Mouse (Mus musculus) splenic B cell, adult 2 months (primary cell): ENCODE data around the gene Unc5cl.

Experiments
- DNase-seq: peaks from one replicate; pipeline ENCODE4 v3.0.0-alpha.2; 2011; ENCODE audit warnings: low read depth, low spot score
- H3K27me3 ChIP-seq: 2 replicates; pipeline ENCODE4 v1.6.1; 2012; ENCODE audit warnings: mild to moderate bottlenecking, low read length, moderate library complexity, mixed read lengths; ENCODE audit not compliant: control insufficient read depth, poor library complexity, insufficient read depth, severe bottlenecking
- H3K36me3 ChIP-seq: 2 replicates; pipeline ENCODE4 v1.6.1; 2012; ENCODE audit warnings: mild to moderate bottlenecking, low read length, moderate library complexity, mixed read lengths; ENCODE audit not compliant: control insufficient read depth, poor library complexity, insufficient read depth, severe bottlenecking

Gene Unc5cl

DNA sequence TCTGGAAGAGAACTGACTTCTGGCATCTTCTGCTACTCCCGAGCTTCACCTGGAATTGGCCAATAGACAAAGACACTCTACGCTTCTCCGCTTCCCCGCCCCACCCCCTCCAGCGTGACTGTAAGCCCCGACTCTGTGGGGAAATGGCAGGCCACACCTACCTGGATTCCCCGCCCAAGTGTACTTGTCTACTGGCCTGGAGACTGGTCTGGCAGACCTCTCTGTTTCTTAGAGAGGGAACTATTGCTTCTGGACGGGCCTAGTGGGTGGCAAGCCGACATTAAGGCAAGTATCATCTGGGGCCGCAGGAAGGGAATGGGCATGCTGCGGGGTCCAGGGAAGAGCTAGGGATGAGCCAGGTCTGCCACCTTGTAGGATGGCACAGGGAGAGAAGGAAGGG is at the start of gene Unc5cl:
Gene Unc5cl (plus strand): TSS at position 214 of the 400 bp plus-strand sequence.
- Histone ChIP-seq H3K27me3 (no peaks in the 10 kb centered on the region), H3K36me3 (no peaks in the 10 kb centered on the region)
- no peak for DNase-seq

DNA sequence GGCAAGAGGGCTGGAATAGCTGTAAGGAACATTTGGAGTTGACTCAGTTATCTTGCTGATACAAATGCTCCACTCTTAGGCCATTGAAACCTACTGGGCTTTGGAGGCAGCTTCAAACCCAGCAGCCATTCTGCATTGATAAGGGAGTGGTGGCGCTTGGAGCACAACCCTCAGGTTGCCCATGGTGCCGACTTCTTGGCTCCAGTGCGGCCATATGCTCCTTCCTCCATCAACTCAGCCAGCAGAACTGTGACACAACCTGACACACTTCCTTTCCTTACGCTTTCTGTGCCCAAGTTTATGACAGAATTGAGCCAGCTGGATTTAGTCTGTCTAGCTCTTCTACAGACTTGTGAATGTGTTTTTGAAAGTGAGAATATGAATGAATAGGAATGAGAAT is 47.5 kb upstream of the Unc5cl start:
- Histone ChIP-seq H3K27me3 (no peaks in the 10 kb centered on the region), H3K36me3 (peaks cover under 1% of the 10 kb centered on the region)
- DNase-seq = no peak

DNA sequence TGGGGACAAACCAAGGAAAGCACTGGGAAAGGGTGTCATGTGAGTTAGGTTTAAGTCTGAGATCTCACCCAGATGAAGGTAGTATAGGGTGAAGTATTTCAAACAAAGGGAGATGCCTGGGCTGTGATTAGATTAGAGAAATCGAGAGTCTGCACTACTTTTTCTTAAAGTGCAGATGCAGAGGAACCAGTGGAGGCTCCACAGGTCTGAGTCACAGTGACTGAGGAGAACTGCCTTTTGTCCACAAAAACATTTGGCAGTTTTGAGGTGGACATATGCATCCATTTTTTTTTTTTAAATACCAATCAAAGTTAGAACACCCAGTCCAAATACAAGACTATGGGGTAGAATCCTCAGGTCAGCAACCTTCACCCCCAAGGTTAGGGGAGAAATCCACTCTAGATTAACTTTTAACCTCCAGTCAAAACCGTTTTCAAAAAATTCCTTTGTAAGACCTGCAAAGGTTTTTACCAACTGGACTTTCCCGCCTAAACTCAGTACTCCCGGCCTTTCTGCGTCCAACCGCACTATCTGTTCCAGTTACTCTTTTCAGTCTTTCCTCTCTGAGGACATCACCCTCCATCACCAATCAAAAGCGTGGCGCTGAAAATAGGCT is 46.7 kb upstream of the Unc5cl start:
- no peak for DNase-seq
- Histone ChIP-seq H3K27me3 (no peaks in the 10 kb centered on the region), H3K36me3 (peaks cover 6% of the 10 kb centered on the region)

DNA sequence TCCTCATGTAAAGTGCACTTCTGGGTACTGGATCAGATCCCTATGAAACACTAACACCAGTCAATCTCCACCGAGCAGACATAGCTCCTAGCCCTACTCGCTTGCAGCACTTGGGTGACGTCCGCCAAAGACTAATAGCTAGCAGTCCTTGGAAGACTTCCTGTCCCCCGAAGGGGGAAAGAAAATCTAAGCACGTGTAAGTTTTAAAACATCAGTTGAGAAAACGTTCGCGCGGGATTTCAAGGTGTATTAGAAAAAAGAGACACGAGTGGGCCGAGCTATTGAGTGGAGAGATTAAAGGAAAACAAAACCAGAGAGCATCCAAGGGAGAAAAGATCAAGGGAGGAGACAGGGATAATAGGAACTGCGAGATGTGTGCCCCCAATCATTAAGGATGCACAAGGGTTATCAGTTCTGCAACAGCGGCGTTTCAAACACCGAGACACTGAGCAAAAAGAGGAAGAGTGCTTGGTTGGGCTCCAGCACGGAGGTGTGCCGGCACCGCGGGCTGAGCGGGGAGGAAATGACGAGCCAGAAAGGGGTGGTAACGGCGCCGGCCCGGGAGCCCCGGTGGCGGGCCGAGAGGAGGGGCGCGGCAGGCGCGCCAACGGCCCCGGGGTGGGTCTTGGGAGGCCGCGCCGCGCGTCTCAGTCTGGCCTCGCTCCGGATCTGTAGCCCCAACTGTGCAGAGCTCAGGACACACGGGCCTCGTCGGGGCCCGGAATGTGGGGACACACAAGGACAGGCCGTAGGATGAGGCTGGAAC is 46.0 kb upstream of the Unc5cl start:
- Histone ChIP-seq H3K36me3 (peaks cover 6% of the 10 kb centered on the region), H3K27me3 (no peaks in the 10 kb centered on the region)
- peak; percentile 92 for DNase-seq

DNA sequence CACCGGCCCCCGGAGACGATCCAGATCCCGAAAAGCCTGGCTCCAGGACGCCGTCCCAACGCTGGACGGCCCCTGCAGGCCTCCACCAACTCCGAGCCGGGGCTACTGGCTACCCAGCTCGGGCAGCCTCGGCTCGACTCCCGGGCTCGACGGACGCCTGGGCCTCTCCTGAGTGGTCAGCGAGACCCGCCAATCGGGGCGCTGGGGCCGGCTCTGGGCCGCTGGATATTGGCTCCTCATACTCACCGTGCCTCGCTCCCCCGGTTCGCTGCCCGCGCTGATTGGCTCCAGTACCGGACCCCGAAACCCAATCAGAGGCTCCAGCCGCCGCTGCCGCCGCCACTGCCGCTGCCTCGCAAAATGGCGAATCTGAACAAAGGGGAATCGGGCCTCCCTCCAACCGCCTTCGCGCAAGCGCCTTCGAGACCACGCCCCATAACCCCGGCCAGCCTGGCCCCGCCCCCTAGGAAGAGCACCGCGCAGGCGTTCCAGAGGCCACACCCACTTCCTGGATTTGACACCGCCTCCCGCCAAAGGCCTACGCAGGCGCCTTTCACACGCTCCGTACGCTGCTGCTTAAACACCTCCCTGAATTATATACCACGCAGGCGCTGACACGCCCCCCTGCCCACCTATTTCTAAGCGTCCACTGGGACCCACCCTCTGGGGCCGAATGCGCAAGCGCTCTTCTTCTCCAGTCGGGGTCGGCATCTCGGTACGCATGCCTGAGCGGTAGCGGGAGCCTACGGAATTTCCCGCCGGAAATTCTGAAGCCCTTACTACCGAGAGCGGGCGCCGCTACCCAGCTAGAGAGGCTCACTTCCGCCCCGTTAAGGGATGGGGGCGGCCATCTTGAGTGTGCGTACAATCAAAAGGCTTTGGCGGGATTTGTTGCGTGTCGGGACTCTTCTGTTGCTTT is 45.1 kb upstream of the Unc5cl start, which contains the start of the genes Nfya and Oard1:
Gene Nfya (minus strand): TSS at position 527 of the 919 bp plus-strand sequence.
Gene Oard1 (plus strand): TSS at position 635 of the 919 bp plus-strand sequence.
- no peaks in the 10 kb centered on the region for H3K27me3 ChIP-seq
- peaks cover 8% of the 10 kb centered on the region for H3K36me3 ChIP-seq
- DNase-seq = peak; percentile 100

DNA sequence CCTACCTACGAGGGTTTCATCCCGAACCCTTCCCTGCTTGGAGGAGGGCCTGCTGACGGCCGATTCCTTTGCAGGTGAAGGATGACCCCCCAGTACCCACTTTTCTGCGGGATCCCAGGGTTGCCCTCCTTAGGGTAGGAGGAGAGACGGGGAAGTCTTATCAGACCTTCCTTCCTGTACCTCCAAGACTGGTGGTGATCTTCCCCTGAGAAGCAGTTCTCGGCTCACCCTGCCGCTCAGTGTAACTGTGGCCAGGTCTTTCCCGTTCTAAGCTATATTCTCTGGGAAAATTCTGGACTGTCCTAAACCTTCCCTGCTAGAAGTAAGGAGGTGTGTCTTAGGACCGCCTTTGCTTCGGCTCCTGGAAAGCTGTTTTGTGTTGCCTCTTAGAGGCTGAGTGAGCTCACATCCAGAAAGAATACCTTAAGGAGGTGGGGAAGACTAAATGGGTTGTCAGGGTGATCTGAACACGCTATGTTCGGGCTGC is 44.4 kb upstream of the Unc5cl start:
- Histone ChIP-seq H3K36me3 (peaks cover 8% of the 10 kb centered on the region), H3K27me3 (no peaks in the 10 kb centered on the region)
- DNase-seq = no peak

DNA sequence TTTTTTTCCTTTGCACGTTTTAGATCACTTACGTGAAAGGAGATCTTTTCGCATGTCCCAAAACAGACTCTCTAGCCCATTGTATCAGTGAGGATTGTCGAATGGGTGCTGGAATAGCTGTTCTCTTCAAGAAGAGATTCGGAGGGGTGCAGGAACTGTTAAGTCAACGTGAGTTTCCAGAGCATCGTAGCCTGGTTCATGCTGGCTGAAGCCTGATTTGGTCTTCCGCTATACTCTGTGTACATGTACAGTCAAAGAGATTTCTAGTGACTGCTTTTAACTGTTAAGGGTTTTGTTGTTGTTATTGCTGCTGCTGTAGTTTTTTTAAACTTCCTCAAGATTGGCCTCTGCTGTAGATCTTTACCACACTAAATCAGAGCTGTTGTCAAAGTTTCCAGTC is 43.5 kb upstream of the Unc5cl start:
- no peak for DNase-seq
- peaks cover 10% of the 10 kb centered on the region for H3K36me3 ChIP-seq

DNA sequence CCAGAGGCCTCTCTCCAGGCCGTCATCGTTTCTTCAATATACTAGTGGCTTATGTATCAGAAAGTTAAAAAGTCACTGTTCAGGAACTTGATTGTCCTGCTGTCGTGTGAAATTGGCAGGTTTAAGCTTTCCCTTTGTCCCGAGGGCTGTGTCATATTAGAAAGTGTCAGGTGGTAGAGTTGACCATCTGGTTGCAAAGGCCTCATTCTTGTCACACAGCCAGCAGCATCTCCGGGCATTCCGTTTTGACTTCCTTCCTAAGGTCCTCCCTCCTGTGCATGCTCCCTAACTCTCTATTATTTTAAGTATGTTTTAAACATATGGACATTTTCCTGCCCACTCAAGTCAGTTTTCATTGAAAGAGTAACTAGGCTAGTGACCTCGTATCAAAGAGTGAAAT is 38.7 kb upstream of the Unc5cl start:
- DNase-seq = no peak
- Histone ChIP-seq H3K36me3 (peaks cover 19% of the 10 kb centered on the region), H3K27me3 (no peaks in the 10 kb centered on the region)

More for the DNA sequence above, 43.5 kb upstream of the Unc5cl start:
- no peaks in the 10 kb centered on the region for H3K27me3 ChIP-seq

DNA sequence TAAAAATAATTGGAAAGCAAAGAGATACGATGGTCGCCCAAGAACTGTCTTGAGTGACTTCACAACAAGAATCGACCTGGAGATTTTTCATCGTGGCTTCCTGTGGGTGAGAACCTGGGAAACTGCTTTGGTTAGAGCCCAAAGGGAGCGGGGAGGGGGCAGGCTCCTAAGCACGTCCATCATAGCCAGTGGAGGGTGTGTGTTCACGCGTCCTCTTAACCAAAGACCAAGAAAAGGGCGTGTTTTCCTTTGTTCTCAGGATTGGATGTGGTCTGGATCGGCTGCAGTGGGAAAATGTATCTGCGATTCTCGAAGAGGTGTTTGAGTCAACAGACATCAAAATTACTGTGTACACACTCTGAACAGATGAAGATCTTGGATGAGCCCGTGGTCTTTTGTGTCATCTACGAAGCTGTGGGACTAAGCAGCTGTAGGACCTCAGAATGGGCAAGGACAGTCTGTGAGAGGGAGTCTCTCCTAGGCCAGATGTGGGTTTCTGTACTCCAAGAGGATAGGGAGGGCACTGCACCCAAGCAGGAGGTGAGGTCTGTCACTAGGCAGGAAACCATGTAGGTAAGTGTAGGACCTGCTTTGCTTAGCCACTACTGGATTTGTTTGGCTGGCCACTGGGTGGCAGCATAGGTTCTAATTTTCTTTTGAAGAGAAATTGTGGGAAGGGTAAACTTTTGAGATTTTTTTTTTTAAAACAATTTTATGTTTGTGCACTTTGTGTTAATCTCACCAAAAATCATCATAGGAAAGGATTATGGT is 38.1 kb upstream of the Unc5cl start:
- Histone ChIP-seq H3K36me3 (peaks cover 19% of the 10 kb centered on the region), H3K27me3 (no peaks in the 10 kb centered on the region)
- DNase-seq = peak; percentile 79

DNA sequence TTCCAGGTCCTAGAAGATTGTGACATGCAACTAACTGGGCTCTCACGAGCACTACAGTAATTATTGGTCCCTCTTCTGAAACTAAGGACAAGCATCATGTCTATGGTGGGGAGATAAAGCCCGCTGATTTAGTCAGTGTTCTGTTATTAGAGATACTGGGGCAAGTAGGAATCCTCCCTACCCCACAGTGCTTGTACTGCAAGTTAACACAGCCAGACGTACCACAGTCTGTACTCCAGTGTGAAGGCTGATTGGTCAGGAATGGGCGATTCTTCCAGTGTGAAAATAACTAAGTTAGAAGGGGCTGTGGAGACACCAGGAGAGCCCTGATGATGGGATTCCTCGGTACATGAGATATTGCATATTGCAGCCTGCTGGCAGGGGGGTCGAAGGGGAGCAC is 37.2 kb upstream of the Unc5cl start:
- Histone ChIP-seq H3K27me3 (no peaks in the 10 kb centered on the region), H3K36me3 (peaks cover 16% of the 10 kb centered on the region)
- DNase-seq = no peak

DNA sequence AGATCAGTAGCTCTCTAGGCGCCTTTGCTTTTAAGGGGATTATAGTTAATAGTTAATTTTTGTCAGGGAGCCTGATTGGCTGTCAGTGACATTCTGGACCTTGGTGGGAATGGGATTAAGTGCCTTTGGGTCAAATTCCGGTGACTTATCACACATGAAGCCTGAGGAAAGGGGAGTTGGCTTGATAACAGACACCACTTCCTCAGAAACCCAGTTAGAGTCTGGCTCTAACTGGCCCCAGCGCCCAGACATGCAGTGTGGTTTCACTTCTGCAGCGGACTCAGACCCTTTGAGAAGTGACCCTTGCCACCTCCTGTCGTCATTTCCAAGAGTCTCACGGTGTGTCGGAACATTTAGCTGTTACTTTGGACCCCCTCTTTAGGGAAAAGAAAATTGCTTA is 36.5 kb upstream of the Unc5cl start:
- Histone ChIP-seq H3K27me3 (no peaks in the 10 kb centered on the region), H3K36me3 (peaks cover 13% of the 10 kb centered on the region)
- peak; percentile 46 for DNase-seq

DNA sequence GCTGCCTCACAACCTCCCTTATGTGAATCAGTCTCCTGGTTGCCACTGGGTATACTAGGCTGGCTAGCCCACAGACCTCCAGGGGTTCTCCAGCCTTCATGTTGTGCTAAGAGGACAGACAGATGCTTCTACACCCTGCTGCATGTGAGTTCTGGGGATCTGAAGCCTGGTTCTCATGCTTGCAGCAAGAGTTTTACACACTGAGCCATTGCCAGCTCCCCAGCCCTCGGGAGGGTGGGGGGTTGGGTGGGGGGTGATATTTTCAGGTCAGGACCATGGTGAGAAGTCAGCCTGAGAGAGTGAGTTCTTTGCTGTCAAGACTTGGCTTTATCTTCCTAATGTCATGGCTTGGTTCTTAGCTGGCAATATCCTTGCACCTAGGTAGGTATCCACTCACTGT is 35.9 kb upstream of the Unc5cl start:
- Histone ChIP-seq H3K36me3 (peaks cover 13% of the 10 kb centered on the region; the same call in 1 of the 2 replicates), H3K27me3 (no peaks in the 10 kb centered on the region)
- DNase-seq = no peak

DNA sequence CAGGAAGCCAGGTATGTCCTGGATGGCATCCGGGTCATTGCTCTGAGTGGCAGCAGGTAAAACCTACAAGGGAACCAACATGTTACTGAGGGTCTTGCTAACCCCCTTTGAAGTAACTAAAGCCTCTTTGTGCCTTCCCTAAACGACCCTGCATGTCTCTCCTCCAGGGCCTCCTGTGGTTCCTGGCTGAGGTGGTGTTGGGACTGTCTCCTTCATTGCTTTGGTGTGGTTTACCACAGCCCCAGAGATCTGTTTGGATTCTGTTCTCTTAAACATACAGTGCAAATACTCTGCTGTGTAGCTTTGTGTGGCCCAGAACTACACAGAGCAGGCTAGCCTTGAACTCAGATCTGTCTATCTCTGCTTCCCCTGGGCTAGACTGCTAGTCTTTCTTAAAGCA is 35.1 kb upstream of the Unc5cl start:
- peaks cover 11% of the 10 kb centered on the region; the same call in 1 of the 2 replicates for H3K36me3 ChIP-seq
- H3K27me3 ChIP-seq = no peaks in the 10 kb centered on the region
- no peak for DNase-seq

DNA sequence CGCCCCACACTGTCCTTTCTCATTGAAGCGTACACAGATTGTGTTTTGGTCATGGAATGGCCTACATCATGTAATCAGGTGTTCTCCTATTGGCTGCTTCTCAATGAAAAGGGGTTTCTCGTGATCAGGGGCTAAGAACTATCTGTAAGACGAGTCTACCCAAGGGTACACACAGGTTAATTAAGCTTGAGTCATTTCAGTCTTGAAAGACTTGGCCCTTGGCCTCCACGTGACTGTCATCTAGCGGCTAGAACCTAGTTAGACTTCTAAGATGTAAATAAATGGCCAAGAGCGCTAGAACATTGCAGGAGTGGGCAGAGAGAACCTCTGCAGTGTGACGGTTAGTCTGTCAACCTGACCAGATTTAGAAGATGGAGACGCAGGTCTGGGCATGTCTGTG is 30.5 kb upstream of the Unc5cl start:
- no peak for DNase-seq
- Histone ChIP-seq H3K27me3 (no peaks in the 10 kb centered on the region), H3K36me3 (no peaks in the 10 kb centered on the region)
